22 mouse cellular contexts compared by ENCODE assay signal in genomic region chr7:112283606-112284310, GRCm38 (mm10). TPM values are rescaled to one million over a fixed set of nuclear protein-coding genes. Genes with fewer than 3 reads are reported as not detected.
DNase-seq lines count a peak whose midpoint lies in the region; ATAC-seq and TF ChIP-seq lines count a peak whose summit lies in the region.
"Had no signal": no experiment of that assay in that cellular context is flagged by ENCODE, and none has a peak within 500 bp of the region (broad histone marks: within the 10 kb centered on the region; RNA-seq: fewer than 3 reads in every experiment).

No protein-coding gene starts in this region.

- no peak for DNase-seq in cerebellum, adult 2 months
- DNase-seq in cerebellum, postnatal 36 days = no peak
- DNase-seq in heart, postnatal 4 days = no peak
- DNase-seq in layer of hippocampus, adult 18-20 months (ENCODE audit: low spot score in 2 of 2) = peak; percentile 50 to 77
- no peak for DNase-seq in layer of hippocampus, postnatal 10 days (ENCODE audit: low spot score in 2 of 2)
- peak; percentile 81 for DNase-seq in brain, adult 2 months (ENCODE audit: low read depth, low spot score)
- DNase-seq in lung, postnatal 0 days (ENCODE audit: low spot score) = no peak
- DNase-seq: adrenal gland, adult 8-10 months; cerebellum, adult 8-10 months; gastrocnemius, postnatal 36 days; kidney, postnatal 4 days; lung, adult 18-20 months; lung, postnatal 14 days had no signal

- H3K9ac ChIP-seq in heart, embryonic 12.5 days = no peak overlapping the region
- no peak overlapping the region for H3K9ac ChIP-seq in lung, postnatal 0 days (replicated peaks; ENCODE audit: low read depth)
- H3K9ac ChIP-seq: limb, embryonic 13.5 days; liver, embryonic 12.5 days; neural tube, embryonic 15.5 days had no signal

- H3K27ac ChIP-seq in cerebellum, adult 2 months (ENCODE audit: insufficient read depth, low read length) = peak overlapping the region; percentile 34; the same call in 1 of the 2 replicates
- peak overlapping the region; percentile 34 for H3K27ac ChIP-seq in heart, embryonic 12.5 days (ENCODE audit: poor library complexity, severe bottlenecking)
- no peak overlapping the region for H3K27ac ChIP-seq in lung, postnatal 0 days (ENCODE audit: low read length)
- H3K27ac ChIP-seq: limb, embryonic 13.5 days; liver, embryonic 12.5 days; neural tube, embryonic 15.5 days; stomach, postnatal 0 days had no signal

- no peak overlapping the region for H3K4me2 ChIP-seq in heart, embryonic 12.5 days
- no peak overlapping the region for H3K4me2 ChIP-seq in lung, postnatal 0 days (replicated peaks; ENCODE audit: low read depth, low read length)
- H3K4me2 ChIP-seq: limb, embryonic 13.5 days; liver, embryonic 12.5 days; midbrain, embryonic 11.5 days; neural tube, embryonic 15.5 days had no signal

- no peak for TF ChIP-seq CTCF in cerebellum, adult 2 months (IDR thresholded peaks at IDR 0.05; ENCODE audit: borderline replicate concordance, insufficient read depth, low read depth, low read length)
- no peak for TF ChIP-seq CTCF in lung, postnatal 0 days (IDR thresholded peaks at IDR 0.05)

- TF ChIP-seq EP300 in lung, postnatal 0 days (IDR thresholded peaks at IDR 0.05) = no peak

- ATAC-seq in heart, embryonic 12.5 days (ENCODE audit: insufficient number of reproducible peaks, low FRiP score) = no peak
- no peak for ATAC-seq in lung, postnatal 0 days
- ATAC-seq: activated CD4-positive, CD25-positive, alpha-beta regulatory T cell, adult 4 months; forebrain, embryonic 14.5 days; intestine, postnatal 0 days; liver, embryonic 12.5 days had no signal

- no peaks in the 10 kb centered on the region for H3K9me3 ChIP-seq in heart, embryonic 12.5 days (replicated peaks)
- no peaks in the 10 kb centered on the region for H3K9me3 ChIP-seq in lung, postnatal 0 days (ENCODE audit: low read length)
- H3K9me3 ChIP-seq: limb, embryonic 13.5 days; liver, embryonic 12.5 days; neural tube, embryonic 15.5 days had no signal

- H3K36me3 ChIP-seq in heart, embryonic 12.5 days = peaks cover 44% of the 10 kb centered on the region
- H3K36me3 ChIP-seq in lung, postnatal 0 days (ENCODE audit: insufficient read depth, low read length) = no peaks in the 10 kb centered on the region
- H3K36me3 ChIP-seq: limb, embryonic 13.5 days; liver, embryonic 12.5 days; neural tube, embryonic 15.5 days had no signal

- WGBS in cerebellum, adult 2 months = 57% methylated on average over 9 of the region's 9 CpGs
- WGBS in heart, embryonic 12.5 days = 73% methylated on average over 9 of the region's 9 CpGs
- 71% methylated on average over 9 of the region's 9 CpGs for WGBS in lung, postnatal 0 days

- H3K4me1 ChIP-seq in cerebellum, adult 2 months (ENCODE audit: control insufficient read depth, insufficient read depth, low read length) = peaks cover 49% of the 10 kb centered on the region
- peaks cover 93% of the 10 kb centered on the region for H3K4me1 ChIP-seq in heart, embryonic 12.5 days (replicated peaks)
- H3K4me1 ChIP-seq in lung, postnatal 0 days (ENCODE audit: insufficient read depth, low read depth, low read length) = peaks cover 9% of the 10 kb centered on the region; the same call in 1 of the 2 replicates
- H3K4me1 ChIP-seq: neural tube, embryonic 15.5 days had no signal

- H3K27me3 ChIP-seq in cerebellum, adult 2 months (ENCODE audit: control insufficient read depth, insufficient read depth, low read length) = no peaks in the 10 kb centered on the region
- H3K27me3 ChIP-seq in heart, embryonic 12.5 days (replicated peaks) = no peaks in the 10 kb centered on the region
- no peaks in the 10 kb centered on the region for H3K27me3 ChIP-seq in lung, postnatal 0 days (replicated peaks; ENCODE audit: insufficient read depth, low read length)
- H3K27me3 ChIP-seq: limb, embryonic 13.5 days; liver, embryonic 12.5 days; neural tube, embryonic 15.5 days had no signal

- H3K4me3 ChIP-seq in cerebellum, adult 2 months (replicated peaks; ENCODE audit: insufficient read depth, low read depth, low read length) = no peak overlapping the region
- no peak overlapping the region for H3K4me3 ChIP-seq in heart, embryonic 12.5 days
- no peak overlapping the region for H3K4me3 ChIP-seq in lung, postnatal 0 days (ENCODE audit: low read depth, low read length)
- H3K4me3 ChIP-seq: limb, embryonic 13.5 days; liver, embryonic 12.5 days; neural tube, embryonic 15.5 days had no signal

- TF ChIP-seq POLR2A in cerebellum, adult 2 months (IDR thresholded peaks at IDR 0.05; ENCODE audit: borderline replicate concordance, insufficient read depth, low read length) = no peak

RNA-seq across cellular contexts. Expression of gene Mical2, which starts 58.1 kb away (rescaled TPM):
- polyA plus RNA-seq in cerebellum, adult 2 months (2012; rRNA removed) = 173 and 203 TPM in 2 replicates
- 156 and 163 TPM in 2 replicates for polyA plus RNA-seq in heart, embryonic 12.5 days (2016; fragmentation: Nextera tagmentation; extraction: Ambion mirVana)
- total RNA-seq in heart, postnatal 4 days (2021) = 100 to 1,000 TPM; 281 to 298 TPM
- total RNA-seq in layer of hippocampus, adult 18-20 months (2021) = 100 to 1,000 TPM; 611 to 639 TPM
- 100 to 1,000 TPM; 406 to 434 TPM for total RNA-seq in layer of hippocampus, postnatal 10 days (2021)
- 19.7 and 21.5 TPM in 2 replicates for polyA plus RNA-seq in lung, postnatal 0 days (2015; fragmentation: Nextera tagmentation; extraction: Ambion mirVana)

Comparison
In these comparisons a context has a peak if more than half of its experiments do, and no peak if none do; other contexts are left out.
1. DNase-seq: peak in layer of hippocampus, adult 18-20 months (2 of 2) and brain, adult 2 months (single experiment); none in cerebellum, adult 2 months (0 of 2), cerebellum, postnatal 36 days (0 of 2), heart, postnatal 4 days (single experiment), layer of hippocampus, postnatal 10 days (0 of 2) and lung, postnatal 0 days (single experiment).